Mouse (Mus musculus): ENCODE measurements at regions not wholly inside any gene's neighbourhood (a gene's known extent, or its start where the extent isn't known, plus 50 kb on each side); places are given as distances from the start of the nearest gene placed in this dataset.

- TF ChIP-seq CTCF (IDR thresholded peaks at IDR 0.05) (no peak), EP300 (IDR thresholded peaks at IDR 0.05) (no peak)
Observed at GRCm38 (mm10) chr3:38233091-38233490, 251.6 kb downstream of the Ankrd50 start.
